Mouse (Mus musculus) megakaryocyte, adult 5-6 weeks (primary cell): ENCODE data around the gene Timmdc1. TPM values are rescaled to one million over a fixed set of nuclear protein-coding genes. Genes with fewer than 3 reads are reported as not detected.

Experiments
- ATAC-seq: 2 replicates; pipeline ENCODE4 v1.8.0; 2016; ENCODE audit warnings: mild to moderate bottlenecking, inconsistent platforms; ENCODE audit not compliant: poor library complexity, severe bottlenecking
- total RNA-seq, 2 experiments: library from RNA; stranded (forward) in 1 of 2; stranded (reverse) in 1 of 2; fragments of 153-499, 151-499 nt in 1 of 2; fragments of 221-1000, 200-1000 nt in 1 of 2; gene quantifications; 2 replicates each; pipeline versions ENCODE4 v1.2.3 to v1.2.4; 2015 to 2017

Gene Timmdc1
- total RNA-seq, 2 experiments from 2014 or later, result 9.3 to 19.0 TPM

DNA sequence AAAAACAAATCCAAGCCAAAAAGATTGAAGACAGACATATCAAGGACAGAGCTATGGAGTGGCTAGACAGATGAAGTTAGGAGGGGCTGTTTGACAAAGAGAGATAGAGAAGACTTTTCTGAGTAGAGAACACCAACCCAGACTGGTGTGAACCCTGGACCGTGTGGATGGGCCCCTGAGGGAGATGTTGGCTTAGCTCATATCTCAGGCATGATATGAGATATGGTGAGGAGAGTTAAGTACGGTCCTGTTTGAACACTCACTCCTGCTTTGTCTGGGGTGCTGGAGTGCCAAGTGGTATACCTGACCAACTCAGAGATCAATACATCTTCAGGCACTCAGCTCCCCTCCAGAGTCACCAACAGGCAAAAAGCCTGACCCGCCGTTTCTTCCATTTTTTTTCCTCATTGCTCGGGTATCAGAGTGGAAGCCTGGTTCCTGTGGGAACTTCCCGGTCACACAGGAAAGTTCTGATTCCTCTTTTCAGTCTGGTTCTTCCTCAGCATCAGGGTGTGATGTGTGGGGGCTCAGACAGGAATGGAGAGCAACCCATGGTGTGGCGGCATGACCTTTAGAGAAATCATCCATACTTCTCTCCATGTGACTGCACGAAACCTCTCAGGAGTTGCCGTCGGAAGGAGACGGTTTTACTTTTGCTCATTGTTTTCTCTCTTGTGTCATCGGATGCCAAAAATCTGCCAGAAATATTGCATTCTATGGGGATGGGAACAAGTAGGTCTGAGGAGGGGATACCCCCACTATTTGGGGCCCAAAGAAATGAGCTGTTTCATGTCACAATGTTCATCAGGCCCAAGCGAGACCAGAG, 55.2 kb downstream of the Timmdc1 start:
- ATAC-seq, result no peak

DNA sequence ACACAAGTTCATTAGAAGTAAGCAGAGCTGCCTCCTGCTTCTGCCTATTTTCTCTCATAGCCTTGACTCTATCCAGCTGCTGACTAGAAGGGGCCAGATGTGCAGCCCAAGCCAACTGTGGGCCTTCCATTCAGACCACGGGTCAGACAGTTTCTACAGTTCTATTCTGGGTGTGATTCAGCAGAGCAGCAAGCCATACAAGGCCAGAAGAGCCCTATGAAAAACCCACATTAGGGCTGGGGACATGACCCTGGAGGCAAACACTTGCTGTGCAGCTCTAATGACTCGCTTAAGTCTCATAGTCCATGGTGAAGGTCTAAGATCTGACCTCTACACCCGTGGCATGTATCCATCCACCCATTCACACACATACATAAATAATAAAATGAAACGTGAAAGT, 56.4 kb downstream of the Timmdc1 start:
- no peak for ATAC-seq

DNA sequence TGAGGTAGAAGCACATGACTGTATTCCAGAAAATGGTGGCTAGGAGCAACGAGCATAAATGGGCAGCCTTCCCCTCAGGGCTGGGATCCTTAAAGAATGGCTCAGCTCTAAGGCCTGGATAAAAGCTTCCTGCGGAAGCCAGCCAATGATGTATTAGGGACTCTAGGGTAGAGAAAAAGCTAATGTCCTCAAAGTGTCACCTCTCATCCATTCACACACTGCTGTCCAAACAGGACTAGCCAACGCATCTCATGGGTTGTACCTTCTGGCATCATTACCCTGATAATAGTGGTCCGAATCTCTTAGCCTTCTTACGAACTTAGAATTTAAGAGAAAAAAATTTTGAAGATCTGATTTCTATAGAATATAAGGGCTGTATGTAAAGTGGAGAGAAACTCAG, 59.2 kb downstream of the Timmdc1 start:
- no peak for ATAC-seq

DNA sequence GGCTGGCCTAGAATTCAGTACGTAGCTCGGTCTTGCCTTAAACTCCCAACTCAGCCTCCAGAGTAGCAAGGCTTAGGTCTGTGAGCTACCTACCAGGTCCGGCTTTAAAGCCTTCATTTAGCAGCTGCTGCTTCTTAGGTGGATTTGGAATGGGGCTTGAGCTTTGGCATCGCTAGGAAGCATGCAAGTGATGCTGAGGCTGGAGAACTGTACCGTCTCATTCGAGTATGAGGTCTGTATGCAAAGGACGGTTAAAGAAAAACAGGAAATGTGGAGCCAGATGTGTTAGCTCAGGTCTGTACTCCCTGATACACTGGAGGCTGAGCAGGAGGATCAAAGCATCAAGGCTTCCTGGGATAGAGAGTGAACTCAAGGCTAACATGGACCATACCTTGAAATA, 60.3 kb downstream of the Timmdc1 start:
- no peak for ATAC-seq

DNA sequence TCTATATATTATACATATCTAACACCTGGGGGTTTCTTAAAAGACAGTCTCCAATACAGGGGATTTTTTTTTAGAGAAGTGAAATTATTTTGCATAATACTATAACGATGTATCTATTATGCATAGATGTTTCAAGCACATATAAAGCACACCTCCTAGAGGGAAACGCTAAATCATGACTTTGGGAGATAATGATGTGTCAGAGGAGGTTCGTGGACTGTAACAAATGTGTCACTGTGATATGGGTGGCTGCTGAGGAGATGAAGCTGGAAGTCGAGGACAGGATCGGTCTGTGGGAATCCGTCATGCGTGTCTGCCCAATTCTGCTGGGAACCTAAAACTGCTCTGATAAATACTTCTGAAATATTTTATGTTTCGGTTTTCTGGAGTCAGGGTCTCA, 60.7 kb downstream of the Timmdc1 start:
- ATAC-seq, result no peak

DNA sequence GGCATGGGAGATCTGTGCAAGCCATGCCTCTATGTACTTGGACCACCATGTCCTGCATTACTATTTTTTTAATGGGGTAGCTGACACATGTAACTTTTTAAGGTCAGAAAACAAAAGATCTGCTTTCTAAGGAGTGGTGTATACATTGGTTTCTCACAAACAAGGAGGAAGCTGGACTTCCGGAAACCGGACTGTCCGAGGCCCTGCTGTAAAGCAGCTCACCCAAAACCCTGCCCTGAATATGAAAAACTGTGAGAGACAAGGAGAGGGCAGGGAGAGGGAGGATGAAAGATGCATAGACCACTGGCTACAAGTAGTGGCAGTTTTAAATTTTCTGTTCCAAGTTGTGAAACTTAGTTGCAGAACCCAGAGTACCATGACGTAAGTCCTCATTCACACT, 62.5 kb downstream of the Timmdc1 start:
- no peak for ATAC-seq

DNA sequence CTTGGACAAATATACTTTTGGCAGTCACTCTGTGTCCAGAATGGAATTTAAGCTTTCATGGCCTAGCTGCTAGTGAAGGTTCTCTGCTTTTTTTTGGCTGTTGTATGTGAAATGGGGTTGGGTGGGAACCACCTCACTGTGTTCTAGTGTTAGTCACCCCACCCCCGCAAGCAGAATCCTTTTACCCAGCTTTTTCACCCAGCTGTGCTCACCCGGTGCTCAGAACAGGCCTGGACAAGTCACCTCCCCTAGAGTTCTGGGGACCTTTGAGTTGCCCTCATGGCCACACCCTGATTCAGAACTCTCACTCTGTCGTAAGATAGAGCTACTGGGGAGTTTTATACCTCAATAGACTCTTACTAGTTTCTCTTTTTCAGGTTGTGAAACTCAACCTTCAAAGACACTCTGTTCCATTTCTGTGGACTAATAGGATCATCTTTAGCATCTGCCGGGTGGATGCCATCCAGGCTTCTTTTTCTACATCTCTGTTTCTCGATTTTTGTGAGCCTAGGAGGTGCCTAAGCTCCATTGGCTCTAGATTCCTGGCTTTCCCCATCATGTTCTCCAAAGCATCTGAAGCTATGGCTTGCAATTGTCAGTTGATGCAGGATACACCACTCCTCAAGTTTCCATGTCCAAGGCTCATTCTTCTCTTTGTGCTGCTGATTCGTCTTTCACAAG, 63.7 kb downstream of the Timmdc1 start:
- peak; percentile 70 for ATAC-seq

DNA sequence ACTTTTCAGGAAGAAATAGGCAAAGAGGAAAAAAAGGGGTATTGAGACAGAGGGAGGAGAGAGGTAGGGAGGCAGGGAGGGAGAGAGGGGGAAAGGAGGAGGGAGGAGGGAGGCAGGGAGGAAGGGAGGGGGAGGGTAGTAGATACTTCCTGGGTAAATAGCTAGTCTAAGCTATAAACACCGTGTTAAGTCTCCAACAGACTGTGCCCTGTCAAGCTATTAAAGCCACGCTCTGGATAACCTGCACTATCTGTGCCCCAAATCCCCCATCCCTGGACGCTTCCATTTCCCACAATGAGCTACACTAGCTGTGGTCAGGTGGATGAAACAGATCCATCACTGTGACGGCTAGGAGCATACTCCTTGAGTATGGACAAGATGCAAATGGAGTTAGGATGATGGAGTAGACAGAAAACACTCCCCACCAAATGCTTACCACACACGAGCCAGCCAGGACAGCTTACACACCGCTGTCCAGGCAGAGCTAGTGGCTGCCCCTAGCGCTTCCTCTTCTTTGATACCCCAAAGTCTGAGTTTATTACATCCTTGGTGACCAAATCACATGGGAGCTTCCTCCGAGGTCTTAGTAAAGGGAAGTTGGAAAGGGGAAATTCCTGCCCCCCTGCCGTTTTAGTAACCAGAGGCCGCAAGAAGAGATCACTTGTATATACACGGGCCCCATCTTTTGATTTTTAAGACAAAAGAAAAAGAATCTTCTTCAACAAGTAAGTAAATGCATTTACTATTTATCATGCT, 65.5 kb downstream of the Timmdc1 start:
- ATAC-seq, result peak; percentile 71

DNA sequence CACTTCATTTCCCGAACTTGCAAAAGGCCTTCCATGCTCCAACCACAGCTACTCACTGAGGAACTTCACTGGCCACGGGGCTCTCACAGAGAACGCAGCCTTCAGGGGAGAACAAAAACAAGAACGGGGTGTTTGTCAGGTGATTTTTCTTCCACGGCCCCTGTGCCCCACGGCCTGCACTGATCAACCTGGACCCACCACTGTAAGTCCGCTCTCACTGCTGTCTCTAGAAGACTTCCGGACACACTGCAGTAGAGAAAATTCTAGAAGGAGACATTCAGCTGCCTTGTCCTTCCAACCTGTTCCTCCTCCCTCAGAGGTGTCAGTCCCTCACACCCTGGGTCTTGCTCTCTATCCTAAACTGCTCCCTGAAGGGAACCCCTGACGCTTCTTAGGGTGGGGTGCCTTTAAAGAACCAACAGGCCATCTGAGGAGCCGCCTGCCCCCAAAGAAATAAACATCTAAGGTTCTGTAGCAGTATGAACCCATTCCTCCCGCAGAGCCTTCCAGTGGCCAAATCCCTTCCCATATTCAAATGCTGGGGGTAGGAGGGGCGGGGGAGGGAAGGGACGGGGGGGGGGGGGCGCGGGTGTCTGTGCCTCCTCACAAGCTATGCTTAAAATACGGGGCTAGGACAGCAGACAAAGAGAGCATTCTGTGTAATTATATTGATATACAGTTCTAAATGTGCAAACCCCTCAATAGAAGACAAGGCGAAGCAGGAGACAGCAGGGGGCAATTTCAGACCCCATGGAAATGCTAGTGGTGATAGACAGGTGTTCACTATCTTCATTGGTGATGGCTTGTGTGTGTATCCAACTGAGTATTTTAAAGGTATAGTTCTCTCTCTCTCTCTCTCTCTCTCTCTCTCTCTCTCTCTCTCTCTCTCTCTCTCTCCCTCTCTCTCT, 66.7 kb downstream of the Timmdc1 start, which contains the start of gene Cd80:
Cd80 (plus strand) TSS at position 51 of the 908 bp plus-strand sequence.
- ATAC-seq, result no peak

DNA sequence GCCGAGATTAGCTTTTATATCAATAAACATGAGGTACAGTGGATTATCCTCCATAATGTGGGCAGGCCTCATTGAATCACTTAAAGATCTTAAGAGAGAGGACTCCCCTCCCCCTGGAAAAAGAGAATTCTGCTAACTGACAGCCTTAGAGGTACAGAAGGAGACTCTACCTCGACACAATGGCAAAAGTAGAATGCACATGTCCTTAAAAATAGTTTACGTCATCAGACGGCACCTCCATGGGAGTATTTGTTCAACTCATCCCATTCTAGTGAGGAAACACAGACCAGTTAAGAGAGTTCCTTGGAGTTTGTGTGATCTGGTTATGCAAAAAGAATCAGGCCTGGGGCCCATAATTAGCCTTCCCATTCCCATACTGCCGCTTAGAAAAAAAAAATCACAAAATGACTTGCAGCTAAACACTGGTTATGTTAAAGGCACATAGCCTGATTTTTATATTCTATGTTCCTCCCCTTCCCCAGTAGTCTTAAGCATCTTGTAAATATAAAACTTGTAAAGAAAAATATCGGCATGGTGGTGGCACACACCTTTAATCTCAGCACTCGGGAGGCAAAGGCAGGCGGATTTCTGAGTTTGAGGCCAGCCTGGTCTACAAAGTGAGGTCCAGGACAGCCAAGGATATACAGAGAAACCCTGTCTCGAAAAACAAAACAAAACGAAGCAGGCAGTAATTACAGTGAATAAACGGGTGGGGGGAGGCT, 67.8 kb downstream of the Timmdc1 start:
- ATAC-seq, result no peak

DNA sequence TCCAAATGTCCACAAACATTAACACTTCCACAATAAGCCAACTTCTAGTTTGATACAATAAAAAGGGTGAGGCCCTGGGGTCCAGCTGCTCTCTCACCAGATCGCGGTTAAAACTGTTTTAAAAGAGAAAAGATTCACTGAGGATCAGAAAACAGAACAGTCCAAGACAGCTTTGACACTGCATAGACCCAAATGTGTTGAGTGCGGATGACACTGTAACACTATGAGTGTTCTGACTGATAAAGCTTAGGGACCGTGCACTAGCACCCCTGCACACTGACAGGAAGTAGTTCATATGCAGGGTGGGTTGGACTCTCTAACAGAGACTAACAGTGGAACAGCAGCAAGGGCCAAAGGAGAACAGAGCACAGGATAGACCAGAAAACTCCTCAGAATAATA, 68.5 kb downstream of the Timmdc1 start:
- ATAC-seq, result no peak

DNA sequence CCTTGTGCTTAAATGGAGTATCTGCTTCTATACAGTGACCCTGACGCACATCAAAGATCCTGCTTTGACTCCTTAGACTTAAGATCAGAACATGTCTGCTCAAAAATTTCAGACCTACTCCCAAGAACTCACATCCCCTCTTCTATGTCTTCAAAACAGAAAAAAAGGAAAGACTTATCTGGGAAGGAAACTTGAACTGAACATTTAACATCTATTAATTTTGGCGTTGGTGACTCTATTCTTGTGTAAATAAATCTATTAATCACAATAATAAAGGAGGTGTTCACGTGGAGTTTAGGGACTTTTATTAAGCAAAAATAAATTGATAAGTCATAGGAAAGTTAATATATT, 69.3 kb downstream of the Timmdc1 start:
- no peak for ATAC-seq

DNA sequence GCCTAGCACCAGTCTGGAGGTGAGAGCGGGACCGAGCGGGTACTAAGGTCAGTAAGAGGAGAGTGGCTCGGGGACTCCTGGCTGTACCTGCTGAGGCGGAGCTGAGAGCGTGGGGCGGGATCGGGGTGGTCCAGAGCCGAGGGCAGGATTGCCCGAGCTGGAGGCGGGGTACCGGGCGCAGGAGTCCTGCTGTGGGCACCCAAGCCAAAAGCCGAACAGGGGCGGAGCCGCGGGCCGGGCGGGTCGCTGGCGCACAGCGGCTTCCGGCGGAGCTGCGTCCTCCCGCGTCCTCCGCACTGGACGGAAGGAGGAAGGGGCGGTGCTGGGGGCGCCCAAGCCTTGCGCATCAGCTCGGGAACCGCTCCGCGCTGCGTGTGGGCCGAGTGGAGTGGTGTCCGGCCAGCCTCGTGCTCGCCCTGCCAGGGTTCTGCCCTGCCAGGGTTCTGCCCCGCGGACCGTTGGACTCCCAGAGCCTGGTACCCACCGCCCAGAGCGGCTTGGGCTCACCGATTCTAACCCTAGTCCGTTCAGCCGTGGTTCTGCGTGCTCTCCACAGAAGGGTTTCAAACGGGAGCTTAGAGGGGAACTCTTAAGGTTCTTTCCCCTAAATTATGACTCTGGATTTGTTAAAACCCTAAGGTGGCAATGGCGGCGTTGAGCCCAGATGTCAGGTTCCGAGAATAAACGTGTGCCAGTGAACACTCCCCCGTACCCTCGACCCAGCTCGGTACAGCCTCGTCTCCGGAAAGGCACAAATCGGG, 69.8 kb downstream of the Timmdc1 start, which contains the start of gene Adprh:
Adprh (minus strand) TSS at position 262 of the 761 bp plus-strand sequence.
- peak; percentile 88 for ATAC-seq

DNA sequence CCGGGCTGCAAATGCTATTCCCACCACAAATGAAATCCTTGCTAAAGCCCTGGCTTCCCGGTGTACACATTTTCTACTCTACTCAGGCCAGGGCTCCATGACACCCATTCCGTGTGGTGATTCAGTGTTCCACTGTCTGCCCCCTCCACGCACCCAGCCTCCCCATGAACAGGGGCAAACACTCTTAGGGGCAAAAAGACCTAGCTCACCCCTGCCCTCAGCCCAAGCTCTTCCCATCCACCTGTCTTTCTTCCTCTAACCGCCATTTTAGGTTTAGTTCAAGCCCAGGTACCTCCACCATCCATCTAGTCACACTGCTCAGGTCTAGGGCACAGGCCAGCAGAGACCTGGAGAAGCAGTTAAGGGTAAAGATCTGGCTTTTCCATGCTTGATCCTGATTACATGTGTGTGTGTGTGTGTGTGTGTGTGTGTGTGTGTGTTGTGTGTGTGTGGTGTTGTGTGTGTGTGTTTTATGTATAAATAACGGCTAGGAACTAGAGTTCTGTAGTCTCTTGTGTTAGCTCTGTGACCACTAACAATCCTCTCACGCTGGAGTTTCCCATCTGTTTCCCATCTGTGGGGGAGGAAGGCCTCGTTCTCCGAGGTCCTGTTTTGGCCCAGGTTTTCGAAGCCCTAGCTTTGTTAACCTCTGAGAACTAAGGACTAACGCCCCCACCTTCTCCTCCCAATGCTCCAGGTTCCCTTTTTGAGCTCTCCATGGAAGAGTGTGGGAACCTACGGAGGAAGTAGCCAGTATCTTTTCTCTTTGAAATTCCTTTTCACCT, 70.8 kb downstream of the Timmdc1 start:
- ATAC-seq, result no peak

DNA sequence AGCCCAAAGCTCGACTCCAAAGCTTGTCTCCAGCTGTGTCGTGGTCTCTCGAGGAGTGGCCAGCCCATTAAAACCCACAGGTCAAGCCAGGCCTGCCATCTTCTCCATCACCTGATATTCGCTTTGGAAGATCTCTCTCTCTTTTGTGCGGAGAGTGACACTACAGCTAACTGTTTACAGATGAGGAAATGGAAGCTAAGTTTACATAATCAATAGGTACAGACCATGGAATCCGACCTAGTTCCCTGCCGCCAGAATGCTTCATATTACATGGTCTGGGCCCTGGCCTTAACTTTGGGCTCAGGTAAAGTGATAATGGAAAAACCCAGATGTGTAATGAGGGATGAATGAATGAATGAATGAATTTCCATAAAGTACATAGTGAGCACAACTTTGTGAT, 71.8 kb downstream of the Timmdc1 start:
- no peak for ATAC-seq

DNA sequence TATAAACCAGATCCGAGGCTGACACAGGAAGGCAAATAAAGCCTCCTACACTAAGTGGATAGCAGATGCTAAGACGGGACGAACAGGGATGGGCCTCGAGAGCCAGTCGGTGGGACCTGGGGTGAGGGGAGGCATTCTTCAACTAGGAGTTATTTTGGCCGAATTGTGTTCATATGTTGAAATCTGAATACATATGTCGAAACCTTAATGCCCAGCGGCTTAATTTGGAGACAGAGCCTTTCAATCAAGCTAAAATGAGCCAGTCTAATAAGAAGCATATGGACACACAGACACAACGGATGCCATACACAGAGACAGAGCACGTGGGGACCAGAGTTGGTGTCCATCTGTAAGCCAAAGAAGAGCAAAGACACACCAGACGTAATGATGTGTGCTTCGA, 74.0 kb downstream of the Timmdc1 start:
- no peak for ATAC-seq
